Mouse (Mus musculus) hindbrain, embryonic 16.5 days (tissue): ENCODE data around the gene Cltc. TPM values are rescaled to one million over a fixed set of nuclear protein-coding genes. Genes with fewer than 3 reads are reported as not detected.

Experiments used
- ATAC-seq: fragments of 200-750 bp; cut with Nextera tagmentation; 2 replicates; pipeline ENCODE4 v1.8.0; 2017; ENCODE audit warnings: moderate TSS enrichment, moderate library complexity
- H3K27ac ChIP-seq: fragments of 300-500 bp; sonication (generic); 2 replicates; pipeline ENCODE4 v1.5.1; 2014; ENCODE audit warnings: low read depth, mild to moderate bottlenecking, control low read depth, low read length, moderate library complexity
- H3K27me3 ChIP-seq: fragments of 300-500 bp; sonication (generic); replicated peaks from 2 replicates; pipeline ENCODE4 v1.6.1; 2014; ENCODE audit warnings: low read length; ENCODE audit not compliant: control insufficient read depth, insufficient read depth
- H3K36me3 ChIP-seq: fragments of 300-500 bp; sonication (generic); 2 replicates; pipeline ENCODE4 v1.6.1; 2014; ENCODE audit warnings: mild to moderate bottlenecking, low read length, moderate library complexity, mixed read lengths; ENCODE audit not compliant: control insufficient read depth, insufficient read depth
- H3K4me1 ChIP-seq: fragments of 300-500 bp; sonication (generic); 2 replicates; pipeline ENCODE4 v1.6.1; 2014; ENCODE audit warnings: low read depth, low read length; ENCODE audit not compliant: control insufficient read depth, insufficient read depth
- H3K4me2 ChIP-seq: fragments of 300-500 bp; sonication (generic); 2 replicates; pipeline ENCODE4 v1.6.1; 2014; ENCODE audit warnings: mild to moderate bottlenecking, low read length, control low read depth, moderate library complexity
- H3K4me3 ChIP-seq: fragments of 300-500 bp; sonication (generic); 2 replicates; pipeline ENCODE4 v1.5.1; 2014; ENCODE audit warnings: mild to moderate bottlenecking, low read length, control low read depth, moderate library complexity
- H3K9ac ChIP-seq: fragments of 300-500 bp; sonication (generic); 2 replicates; pipeline ENCODE4 v1.6.1; 2014; ENCODE audit warnings: low read depth, mild to moderate bottlenecking, control low read depth, low read length, moderate library complexity
- H3K9me3 ChIP-seq: fragments of 300-500 bp; sonication (generic); 2 replicates; pipeline ENCODE4 v1.6.1; 2014; ENCODE audit warnings: mild to moderate bottlenecking, low read length, moderate library complexity; ENCODE audit not compliant: control insufficient read depth
- WGBS: fragments of 180-500 bp; shearing (Covaris S2); extraction: QIAGEN DNeasy Blood & Tissue Kit; methylation state at CpG from one replicate; pipeline ENCODE4 v1.1.7; 2014; 5-methylcytosine and 5-hydroxymethylcytosine counted together
- polyA plus RNA-seq: library from polyadenylated mRNA; unstranded; fragments of >200 nt; fragmentation: Nextera tagmentation; extraction: Ambion mirVana; gene quantifications from 2 replicates; pipeline ENCODE4 v1.2.1, GENCODE M21; 2015

The Cltc gene
- polyA plus RNA-seq, 1 experiment from 2014 or later = 146 TPM

GRCm38 (mm10) chr11:86725607-86726006, 31.8 kb downstream of the Cltc start:
- Histone ChIP-seq H3K9me3 (no peaks in the 10 kb centered on the region), H3K27me3 (no peaks in the 10 kb centered on the region), H3K36me3 (peaks cover 28% of the 10 kb centered on the region), H3K4me3 (no peak overlapping the region), H3K9ac (no peak overlapping the region), H3K4me2 (no peak overlapping the region), H3K4me1 (no peaks in the 10 kb centered on the region), H3K27ac (no peak overlapping the region)
- ATAC-seq = no peak

GRCm38 (mm10) chr11:86724982-86725381, 32.4 kb downstream of the Cltc start:
- ATAC-seq = no peak
- no peaks in the 10 kb centered on the region for H3K27me3 ChIP-seq
- H3K9me3 ChIP-seq = no peaks in the 10 kb centered on the region
- H3K4me1 ChIP-seq = no peaks in the 10 kb centered on the region
- no peak overlapping the region for H3K27ac ChIP-seq
- no peak overlapping the region for H3K4me3 ChIP-seq
- peaks cover 31% of the 10 kb centered on the region for H3K36me3 ChIP-seq
- H3K4me2 ChIP-seq = no peak overlapping the region
- WGBS = 94% methylated on average over 7 of the region's 7 CpGs
- no peak overlapping the region for H3K9ac ChIP-seq

- H3K4me2 ChIP-seq = no peak overlapping the region
- H3K9ac ChIP-seq = no peak overlapping the region
- WGBS = 93% methylated on average over 3 of the region's 3 CpGs
- no peak overlapping the region for H3K27ac ChIP-seq
- H3K4me3 ChIP-seq = no peak overlapping the region
- no peaks in the 10 kb centered on the region for H3K27me3 ChIP-seq
- peaks cover 32% of the 10 kb centered on the region for H3K36me3 ChIP-seq
- no peaks in the 10 kb centered on the region for H3K4me1 ChIP-seq
- H3K9me3 ChIP-seq = no peaks in the 10 kb centered on the region
- no peak for ATAC-seq
Measured at GRCm38 (mm10) chr11:86724004-86724403, 33.4 kb downstream of the Cltc start.

GRCm38 (mm10) chr11:86719390-86719789, 38.0 kb downstream of the Cltc start:
- Histone ChIP-seq H3K9ac (no peak overlapping the region), H3K4me1 (no peaks in the 10 kb centered on the region), H3K27ac (no peak overlapping the region), H3K9me3 (no peaks in the 10 kb centered on the region), H3K27me3 (no peaks in the 10 kb centered on the region), H3K4me3 (no peak overlapping the region), H3K36me3 (peaks cover 33% of the 10 kb centered on the region), H3K4me2 (no peak overlapping the region)
- ATAC-seq = no peak
- 94% methylated on average over 8 of the region's 8 CpGs for WGBS

GRCm38 (mm10) chr11:86718369-86718768, 39.0 kb downstream of the Cltc start:
- WGBS = 96% methylated on average over 3 of the region's 3 CpGs

GRCm38 (mm10) chr11:86717306-86718065, 39.9 kb downstream of the Cltc start:
- H3K36me3 ChIP-seq = peaks cover 31% of the 10 kb centered on the region
- ATAC-seq = no peak
- no peak overlapping the region for H3K27ac ChIP-seq
- 89% methylated on average over 6 of the region's 6 CpGs for WGBS
- H3K27me3 ChIP-seq = no peaks in the 10 kb centered on the region
- H3K4me1 ChIP-seq = no peaks in the 10 kb centered on the region
- H3K4me2 ChIP-seq = no peak overlapping the region
- no peak overlapping the region for H3K4me3 ChIP-seq
- H3K9ac ChIP-seq = no peak overlapping the region
- H3K9me3 ChIP-seq = no peaks in the 10 kb centered on the region

More at GRCm38 (mm10) chr11:86718369-86718768, 39.0 kb downstream of the Cltc start:
- H3K27me3 ChIP-seq = no peaks in the 10 kb centered on the region
- no peak overlapping the region for H3K9ac ChIP-seq
- no peak for ATAC-seq
- H3K9me3 ChIP-seq = no peaks in the 10 kb centered on the region
- H3K4me3 ChIP-seq = no peak overlapping the region
- H3K4me1 ChIP-seq = no peaks in the 10 kb centered on the region
- no peak overlapping the region for H3K27ac ChIP-seq
- no peak overlapping the region for H3K4me2 ChIP-seq
- peaks cover 31% of the 10 kb centered on the region for H3K36me3 ChIP-seq

GRCm38 (mm10) chr11:86714606-86715005, 42.8 kb downstream of the Cltc start:
- Histone ChIP-seq H3K4me3 (no peak overlapping the region), H3K27ac (no peak overlapping the region), H3K9me3 (no peaks in the 10 kb centered on the region), H3K9ac (no peak overlapping the region), H3K4me1 (no peaks in the 10 kb centered on the region), H3K4me2 (no peak overlapping the region), H3K36me3 (peaks cover 28% of the 10 kb centered on the region), H3K27me3 (no peaks in the 10 kb centered on the region)
- ATAC-seq = no peak

GRCm38 (mm10) chr11:86701151-86701550, 56.2 kb downstream of the Cltc start:
- H3K4me3 ChIP-seq = no peak overlapping the region
- no peak overlapping the region for H3K27ac ChIP-seq
- ATAC-seq = no peak
- no peak overlapping the region for H3K4me2 ChIP-seq
- no peaks in the 10 kb centered on the region for H3K4me1 ChIP-seq
- peaks cover 54% of the 10 kb centered on the region for H3K36me3 ChIP-seq
- no peaks in the 10 kb centered on the region for H3K27me3 ChIP-seq
- H3K9ac ChIP-seq = no peak overlapping the region
- H3K9me3 ChIP-seq = no peaks in the 10 kb centered on the region
- whole genome bisulfite sequencing = 90% methylated on average over 4 of the region's 4 CpGs

- H3K27me3 ChIP-seq = no peaks in the 10 kb centered on the region
- H3K4me1 ChIP-seq = no peaks in the 10 kb centered on the region
- no peak overlapping the region for H3K27ac ChIP-seq
- H3K4me2 ChIP-seq = no peak overlapping the region
- H3K36me3 ChIP-seq = peaks cover 35% of the 10 kb centered on the region
- ATAC-seq = no peak
- H3K9ac ChIP-seq = no peak overlapping the region
- WGBS = 75% methylated on average over 4 of the region's 4 CpGs
- H3K4me3 ChIP-seq = no peak overlapping the region
- no peaks in the 10 kb centered on the region for H3K9me3 ChIP-seq
Measured at GRCm38 (mm10) chr11:86695461-86695860, 61.9 kb downstream of the Cltc start.
